Mouse (Mus musculus) stomach, embryonic 16.5 days (tissue): ENCODE data around the gene Ccl22. TPM values are rescaled to one million over a fixed set of nuclear protein-coding genes. Genes with fewer than 3 reads are reported as not detected.

ENCODE experiments used
- ATAC-seq: fragments of 200-750 bp; cut with Nextera tagmentation; 2 replicates; pipeline ENCODE4 v1.8.0; 2017; ENCODE audit warnings: moderate number of reproducible peaks, moderate TSS enrichment; ENCODE audit not compliant: insufficient read depth, low FRiP score
- H3K27ac ChIP-seq: fragments of 300-500 bp; sonication (generic); 2 replicates; pipeline ENCODE4 v1.5.1; 2014; ENCODE audit warnings: low read length
- H3K27me3 ChIP-seq: fragments of 300-500 bp; sonication (generic); 2 replicates; pipeline ENCODE4 v1.6.1; 2014; ENCODE audit warnings: low read length, control low read depth, mixed read lengths; ENCODE audit not compliant: control insufficient read depth, insufficient read depth
- H3K36me3 ChIP-seq: fragments of 300-500 bp; sonication (generic); 2 replicates; pipeline ENCODE4 v1.6.1; 2014; ENCODE audit warnings: low read length; ENCODE audit not compliant: control insufficient read depth, insufficient read depth
- H3K4me1 ChIP-seq: fragments of 300-500 bp; sonication (generic); 2 replicates; pipeline ENCODE4 v1.6.1; 2014; ENCODE audit warnings: low read length, control low read depth, mixed read lengths; ENCODE audit not compliant: control insufficient read depth, insufficient read depth
- H3K4me2 ChIP-seq: fragments of 300-500 bp; sonication (generic); 2 replicates; pipeline ENCODE4 v1.6.1; 2014; ENCODE audit warnings: low read depth, low read length, mixed read lengths
- H3K4me3 ChIP-seq: fragments of 300-500 bp; sonication (generic); replicated peaks from 2 replicates; pipeline ENCODE4 v1.5.1; 2014; ENCODE audit warnings: mild to moderate bottlenecking, low read length
- H3K9ac ChIP-seq: fragments of 300-500 bp; sonication (generic); 2 replicates; pipeline ENCODE4 v1.6.1; 2014; ENCODE audit warnings: low read length
- H3K9me3 ChIP-seq: fragments of 300-500 bp; sonication (generic); replicated peaks from 2 replicates; pipeline ENCODE4 v1.6.1; 2016; ENCODE audit warnings: low read length, control low read depth; ENCODE audit not compliant: control insufficient read depth
- WGBS: fragments of 180-500 bp; shearing (Covaris S2); extraction: QIAGEN DNeasy Blood & Tissue Kit; methylation state at CpG from one replicate; pipeline ENCODE4 v1.1.7; 2014; 5-methylcytosine and 5-hydroxymethylcytosine counted together
- polyA plus RNA-seq: library from polyadenylated mRNA; unstranded; fragments of >200 nt; fragmentation: Nextera tagmentation; extraction: Ambion mirVana; gene quantifications from 2 replicates; pipeline ENCODE4 v1.2.1, GENCODE M21; 2015

The Ccl22 gene
- polyA plus RNA-seq, 1 experiment from 2014 or later, result not detected

- Histone ChIP-seq H3K27me3 (peaks cover 13% of the 10 kb centered on the region), H3K27ac (peak within 1 kb of the TSS; percentile 60), H3K36me3 (no peaks in the 10 kb centered on the region), H3K4me1 (peaks cover 11% of the 10 kb centered on the region), H3K9ac (peak within 1 kb of the TSS; percentile 81), H3K4me3 (peak within 1 kb of the TSS; percentile 59), H3K9me3 (no peaks in the 10 kb centered on the region), H3K4me2 (peak within 1 kb of the TSS; percentile 90)
- WGBS, result 2% methylated on average over 38 of the region's 38 CpGs
- peak; percentile 73 for ATAC-seq
Observed at GRCm38 (mm10) chr8:94771941-94772670, 26.7 kb downstream of the Ccl22 start, which contains the start of gene Cx3cl1. Cx3cl1 (plus strand) TSS chr8:94772009.

DNA sequence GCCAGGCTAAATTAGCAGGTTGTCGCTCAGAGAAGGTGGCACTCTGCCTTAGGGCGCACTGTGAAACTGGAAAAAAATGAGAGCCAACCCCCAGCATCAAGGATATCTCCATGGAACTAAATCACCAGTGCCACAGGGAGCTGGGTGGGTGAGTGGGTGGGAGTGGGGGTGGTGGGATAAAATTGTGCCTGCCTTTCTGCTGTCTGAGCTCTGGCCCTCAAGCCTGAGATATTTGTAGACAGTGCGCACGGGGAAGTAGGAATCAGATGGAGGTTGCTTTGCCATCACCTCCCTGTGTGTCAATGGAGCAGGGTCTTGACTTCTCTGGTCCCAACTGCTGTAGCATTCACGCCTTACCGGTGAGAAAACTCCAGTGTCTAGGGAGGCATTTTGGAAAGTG, 27.7 kb downstream of the Ccl22 start:
- Histone ChIP-seq H3K4me3 (peak overlapping the region; percentile 59), H3K4me1 (peaks cover 14% of the 10 kb centered on the region), H3K27me3 (peaks cover 13% of the 10 kb centered on the region), H3K27ac (no peak overlapping the region), H3K9me3 (no peaks in the 10 kb centered on the region), H3K4me2 (peak overlapping the region; percentile 90), H3K36me3 (no peaks in the 10 kb centered on the region), H3K9ac (no peak overlapping the region)
- WGBS, result 63% methylated on average over 6 of the region's 6 CpGs
- no peak for ATAC-seq

DNA sequence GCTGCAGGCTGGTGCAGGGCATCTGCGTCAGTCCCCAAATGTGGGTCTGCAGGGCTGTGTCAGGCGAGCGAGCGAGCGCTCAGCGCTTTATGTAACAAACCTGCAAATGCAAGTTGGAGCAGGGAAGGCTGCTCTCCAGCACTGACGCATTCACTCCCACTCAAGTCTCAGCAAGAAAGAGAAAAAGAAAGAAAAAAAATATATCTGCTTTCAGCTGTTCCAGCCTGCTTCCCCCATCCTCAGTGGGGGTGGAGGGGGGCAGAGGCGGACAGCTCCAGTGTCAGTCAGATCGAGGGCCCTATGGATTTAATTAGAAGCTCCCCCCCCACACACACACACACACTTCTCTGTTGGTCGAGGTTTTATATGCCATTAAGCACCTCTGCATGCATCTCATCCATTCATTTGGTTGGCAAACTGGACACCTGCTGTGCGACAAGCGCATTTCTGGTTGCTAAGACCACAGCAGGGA, 28.3 kb downstream of the Ccl22 start:
- no peak overlapping the region for H3K27ac ChIP-seq
- H3K4me1 ChIP-seq, result peaks cover 21% of the 10 kb centered on the region
- H3K4me3 ChIP-seq, result no peak overlapping the region
- no peak for ATAC-seq
- peak overlapping the region; percentile 25; the same call in 1 of the 2 replicates for H3K4me2 ChIP-seq
- H3K27me3 ChIP-seq, result peaks cover 13% of the 10 kb centered on the region
- no peak overlapping the region for H3K9ac ChIP-seq
- WGBS, result 41% methylated on average over 12 of the region's 12 CpGs
- no peaks in the 10 kb centered on the region for H3K9me3 ChIP-seq
- no peaks in the 10 kb centered on the region for H3K36me3 ChIP-seq

DNA sequence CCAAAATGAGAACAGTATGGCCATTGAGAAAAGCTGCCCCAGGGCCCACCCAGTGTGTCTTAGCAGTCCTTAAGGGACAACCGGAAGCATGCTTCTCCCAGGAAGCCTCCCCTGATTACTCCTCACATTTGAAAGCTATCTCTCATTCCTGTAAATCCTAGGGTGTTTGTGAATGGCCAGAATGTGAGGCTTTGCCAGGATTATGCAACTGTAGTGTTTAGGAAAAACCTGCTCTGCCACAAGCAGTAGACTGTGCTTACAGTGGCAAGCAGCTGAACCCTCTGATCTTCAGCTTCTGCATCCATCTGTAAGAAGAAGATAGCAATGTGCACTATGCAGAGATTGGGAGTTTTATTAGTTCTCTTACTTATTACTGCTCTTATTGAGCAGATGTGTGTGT, 29.2 kb downstream of the Ccl22 start:
- H3K27me3 ChIP-seq, result peaks cover 13% of the 10 kb centered on the region
- ATAC-seq, result no peak
- peaks cover 26% of the 10 kb centered on the region for H3K4me1 ChIP-seq
- no peaks in the 10 kb centered on the region for H3K9me3 ChIP-seq
- no peaks in the 10 kb centered on the region for H3K36me3 ChIP-seq
- no peak overlapping the region for H3K9ac ChIP-seq
- 78% methylated on average over 1 of the region's 1 CpGs for WGBS
- H3K4me2 ChIP-seq, result no peak overlapping the region
- no peak overlapping the region for H3K4me3 ChIP-seq
- no peak overlapping the region for H3K27ac ChIP-seq

- Histone ChIP-seq H3K27me3 (peaks cover 13% of the 10 kb centered on the region), H3K4me3 (no peak overlapping the region), H3K36me3 (no peaks in the 10 kb centered on the region), H3K4me1 (peaks cover 20% of the 10 kb centered on the region), H3K4me2 (no peak overlapping the region), H3K9me3 (no peaks in the 10 kb centered on the region), H3K27ac (no peak overlapping the region), H3K9ac (no peak overlapping the region)
- ATAC-seq, result no peak
- WGBS, result 72% methylated on average over 2 of the region's 2 CpGs
Observed at GRCm38 (mm10) chr8:94776346-94776745, 31.0 kb downstream of the Ccl22 start.

DNA sequence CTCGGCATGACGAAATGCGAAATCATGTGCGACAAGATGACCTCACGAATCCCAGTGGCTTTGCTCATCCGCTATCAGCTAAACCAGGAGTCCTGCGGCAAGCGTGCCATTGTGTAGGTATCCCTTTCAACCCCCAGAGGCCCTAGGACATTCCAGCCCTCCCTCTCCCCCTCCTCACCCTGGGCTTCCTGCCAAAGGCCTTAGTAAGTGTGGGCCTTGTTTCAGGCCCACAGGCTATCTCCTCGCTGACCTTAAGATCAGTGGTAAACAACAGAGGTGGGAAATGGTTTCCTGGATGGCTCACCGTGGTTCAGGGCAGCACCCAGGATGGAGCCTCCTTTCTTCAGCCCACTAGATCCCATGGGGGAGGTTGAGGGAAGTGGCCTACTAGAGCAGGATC, 32.6 kb downstream of the Ccl22 start:
- Histone ChIP-seq H3K36me3 (no peaks in the 10 kb centered on the region), H3K27ac (peak overlapping the region; percentile 77), H3K27me3 (peaks cover 6% of the 10 kb centered on the region), H3K9me3 (no peaks in the 10 kb centered on the region), H3K9ac (no peak overlapping the region), H3K4me1 (peaks cover 23% of the 10 kb centered on the region), H3K4me2 (no peak overlapping the region), H3K4me3 (no peak overlapping the region)
- WGBS, result 61% methylated on average over 10 of the region's 10 CpGs
- ATAC-seq, result no peak

GRCm38 (mm10) chr8:94778473-94778872, 33.1 kb downstream of the Ccl22 start:
- WGBS, result 19% methylated on average over 5 of the region's 5 CpGs
- H3K27me3 ChIP-seq, result peaks cover 3% of the 10 kb centered on the region; the same call in 1 of the 2 replicates
- ATAC-seq, result peak; percentile 78
- no peak overlapping the region for H3K4me2 ChIP-seq
- no peak overlapping the region for H3K9ac ChIP-seq
- no peaks in the 10 kb centered on the region for H3K36me3 ChIP-seq
- no peaks in the 10 kb centered on the region for H3K9me3 ChIP-seq
- peak overlapping the region; percentile 77 for H3K27ac ChIP-seq
- no peak overlapping the region for H3K4me3 ChIP-seq
- peaks cover 23% of the 10 kb centered on the region for H3K4me1 ChIP-seq

DNA sequence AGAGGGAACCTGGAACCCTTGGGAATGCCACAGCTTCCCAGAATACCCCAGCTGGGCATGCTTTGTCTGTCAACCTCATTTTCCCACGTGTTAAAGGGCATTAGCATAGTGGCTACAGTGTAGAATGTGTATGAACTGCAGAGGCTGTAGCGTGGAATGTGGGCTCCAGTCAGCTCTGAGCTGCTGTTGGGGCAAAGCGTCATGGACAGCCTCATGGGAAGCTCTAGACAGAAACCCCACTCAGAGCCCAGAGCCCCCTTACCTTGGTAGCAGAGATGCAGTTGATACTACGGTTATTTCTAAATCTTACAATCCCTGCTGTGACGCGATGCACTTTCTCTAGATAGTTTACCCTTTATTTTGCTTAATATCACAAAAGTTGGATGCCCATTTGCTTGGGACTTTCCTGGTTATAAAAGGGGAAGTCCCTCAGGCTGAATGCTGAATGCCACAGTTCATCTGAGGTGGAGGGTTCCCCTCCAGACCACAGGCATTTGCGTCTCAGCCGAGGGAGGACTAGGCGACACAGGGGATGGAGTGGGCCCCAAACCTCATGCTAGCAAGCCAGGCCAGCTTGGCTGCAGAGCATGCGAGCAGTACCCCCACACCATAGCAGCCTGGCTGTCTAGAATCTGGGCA, 33.6 kb downstream of the Ccl22 start:
- H3K4me2 ChIP-seq, result no peak overlapping the region
- ATAC-seq, result no peak
- 62% methylated on average over 10 of the region's 10 CpGs for WGBS

GRCm38 (mm10) chr8:94779534-94780294, 34.3 kb downstream of the Ccl22 start:
- peaks cover 23% of the 10 kb centered on the region for H3K4me1 ChIP-seq
- H3K27ac ChIP-seq, result no peak overlapping the region
- no peaks in the 10 kb centered on the region for H3K36me3 ChIP-seq
- WGBS, result 89% methylated on average over 16 of the region's 16 CpGs
- H3K9ac ChIP-seq, result no peak overlapping the region
- H3K27me3 ChIP-seq, result no peaks in the 10 kb centered on the region
- H3K4me2 ChIP-seq, result no peak overlapping the region
- no peak overlapping the region for H3K4me3 ChIP-seq
- ATAC-seq, result no peak
- no peaks in the 10 kb centered on the region for H3K9me3 ChIP-seq

More for the DNA sequence above, 33.6 kb downstream of the Ccl22 start:
- Histone ChIP-seq H3K4me1 (peaks cover 23% of the 10 kb centered on the region), H3K9me3 (no peaks in the 10 kb centered on the region), H3K36me3 (no peaks in the 10 kb centered on the region), H3K27ac (peak overlapping the region; percentile 77), H3K4me3 (no peak overlapping the region), H3K27me3 (no peaks in the 10 kb centered on the region), H3K9ac (no peak overlapping the region)
